Mouse (Mus musculus): Measurements from ENCODE around the gene Ccl19.
"Not testable (repeated sequence)": the region's sequence is repeated elsewhere in the genome, so short reads cannot be mapped to it uniquely, and the experiment has no call there.

The Ccl19 gene

GRCm38 (mm10) chr4:42756477-42756876 is at the start of gene Ccl19:
Gene Ccl19, minus strand, starts transcription at chr4:42756577.
- not testable (repeated sequence) for DNase-seq (ENCODE audit: low spot score)

- not testable (repeated sequence) for DNase-seq (ENCODE audit: low spot score)
These were observed 17.5 kb upstream of the Ccl19 start, which contains the start of gene Ccl21a for GRCm38 (mm10) chr4:42773893-42774292. Gene Ccl21a, minus strand, starts transcription at chr4:42773993.

GRCm38 (mm10) chr4:42735245-42735644 is 21.1 kb downstream of the Ccl19 start, which contains the start of gene 4930578G10Rik:
Gene 4930578G10Rik, plus strand, starts transcription at chr4:42735545.
- not testable (repeated sequence) for DNase-seq (ENCODE audit: low spot score)
